Mouse (Mus musculus): Measurements from ENCODE around the gene Eef1e1.

- no peak for TF ChIP-seq CTCF (IDR thresholded peaks at IDR 0.05; ENCODE audit: insufficient read depth, low read length)
- TF ChIP-seq POLR2A (IDR thresholded peaks at IDR 0.05; ENCODE audit: borderline replicate concordance, extremely low read depth, low read depth, low read length) = no peak
Measured at GRCm38 (mm10) chr13:38641414-38641813, 17.4 kb downstream of the Eef1e1 start.
